Mouse (Mus musculus): ENCODE data around the gene Gm45785. TPM values are rescaled to one million over a fixed set of nuclear protein-coding genes. Genes with fewer than 3 reads are reported as not detected.
A peak's percentile ranks its signal among the peaks of the same experiment; 100 is the strongest.

The Gm45785 gene
- total and polyA plus RNA-seq, 3 experiments, result not detected

DNA sequence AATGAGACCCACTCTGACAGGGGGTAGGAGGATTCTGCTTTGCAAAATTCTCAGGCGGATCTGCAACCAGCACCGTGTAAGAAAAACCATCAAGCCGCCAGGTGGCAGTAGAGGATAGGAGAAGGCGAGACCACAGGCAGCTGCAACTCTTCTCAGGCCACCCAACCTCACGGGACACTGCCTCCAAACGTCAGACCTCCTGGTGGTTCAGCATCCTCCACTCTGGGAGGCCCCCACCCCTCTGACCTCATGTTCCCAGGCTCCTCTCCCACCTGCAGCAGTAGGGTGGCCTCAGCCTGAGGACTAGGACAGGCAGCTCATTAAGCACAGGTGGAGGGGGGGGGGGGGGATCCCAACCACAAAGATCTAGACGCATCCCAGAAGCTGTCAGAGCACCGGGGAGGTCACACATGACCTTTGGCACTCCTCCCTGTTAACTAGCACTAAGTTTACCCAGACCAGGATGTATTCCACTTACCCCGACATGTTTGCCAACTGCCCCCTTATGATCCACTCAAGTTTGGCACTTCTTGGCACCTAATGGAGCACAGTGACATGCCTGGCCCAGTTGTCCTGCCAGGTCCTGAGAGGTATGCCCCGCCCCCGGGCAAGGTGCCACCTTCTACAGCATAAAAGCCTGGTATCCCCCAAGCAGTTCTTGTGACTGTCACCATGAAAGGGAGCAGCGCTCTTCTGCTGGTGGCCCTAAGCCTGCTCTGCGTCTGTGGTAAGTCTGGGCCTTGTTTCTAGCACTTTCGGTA lies 11.0 kb downstream of the Gm45785 start, which contains the start of gene Scgb1c1:
Scgb1c1 (plus strand) TSS at position 643 of the 761 bp plus-strand sequence.
- Histone ChIP-seq H3K4me3 (no peak within 1 kb of the TSS), H3K27ac (no peak within 1 kb of the TSS), H3K36me3 (ENCODE audit: control insufficient read depth, insufficient read depth, low read length) (no peaks in the 10 kb centered on the region), H3K9ac (ENCODE audit: low read depth, low read length) (no peak within 1 kb of the TSS), H3K79me2 (replicated peaks; ENCODE audit: control insufficient read depth, insufficient read depth, low read length) (no peaks in the 10 kb centered on the region), H3K4me1 (ENCODE audit: control insufficient read depth, insufficient read depth, low read length) (no peaks in the 10 kb centered on the region), H3K27me3 (ENCODE audit: control insufficient read depth, insufficient read depth, low read length) (no peaks in the 10 kb centered on the region; the same call in 1 of the 2 replicates)
- TF ChIP-seq POLR2A (IDR thresholded peaks at IDR 0.05; ENCODE audit: insufficient read depth, low read depth, low read length) (no peak; the same call in 1 of the 2 replicates), EP300 (IDR thresholded peaks at IDR 0.05; ENCODE audit: insufficient read depth, low read depth, low read length) (peak; percentile 97), CTCF (IDR thresholded peaks at IDR 0.05) (peak; percentile 89)
- intact Hi-C loops (cut with DNase I), result loop anchor here (1.0 to 5.0 kb wide), 4 partner anchors 37 to 332 kb away; partner anchors contain the start of genes Psmd13 and Sirt3
- 21% methylated on average over 14 of the region's 14 CpGs for WGBS
- DNase-seq, result peak; percentile 85 to 91

GRCm38 (mm10) chr7:140843806-140844205 lies 12.3 kb downstream of the Gm45785 start:
- Histone ChIP-seq H3K36me3 (ENCODE audit: control insufficient read depth, insufficient read depth, low read length) (no peaks in the 10 kb centered on the region), H3K27me3 (ENCODE audit: control insufficient read depth, insufficient read depth, low read length) (no peaks in the 10 kb centered on the region; the same call in 1 of the 2 replicates), H3K4me3 (no peak overlapping the region), H3K79me2 (replicated peaks; ENCODE audit: control insufficient read depth, insufficient read depth, low read length) (no peaks in the 10 kb centered on the region), H3K27ac (no peak overlapping the region), H3K4me1 (ENCODE audit: control insufficient read depth, insufficient read depth, low read length) (no peaks in the 10 kb centered on the region), H3K9ac (ENCODE audit: low read depth, low read length) (no peak overlapping the region)
- WGBS, result 71% methylated on average over 7 of the region's 7 CpGs
- DNase-seq, result no peak
- intact Hi-C loops (cut with DNase I), result loop anchor here (1.0 kb wide), 1 partner anchor 59 kb away; no protein-coding TSS in a partner anchor
- TF ChIP-seq CTCF (IDR thresholded peaks at IDR 0.05) (no peak), POLR2A (IDR thresholded peaks at IDR 0.05; ENCODE audit: insufficient read depth, low read depth, low read length) (no peak), EP300 (IDR thresholded peaks at IDR 0.05; ENCODE audit: insufficient read depth, low read depth, low read length) (no peak)

GRCm38 (mm10) chr7:140840750-140841735 lies 15.1 kb downstream of the Gm45785 start:
- Histone ChIP-seq H3K4me3 (no peak overlapping the region), H3K36me3 (ENCODE audit: control insufficient read depth, insufficient read depth, low read length) (no peaks in the 10 kb centered on the region), H3K4me1 (ENCODE audit: control insufficient read depth, insufficient read depth, low read length) (no peaks in the 10 kb centered on the region), H3K27me3 (ENCODE audit: control insufficient read depth, insufficient read depth, low read length) (no peaks in the 10 kb centered on the region; the same call in 1 of the 2 replicates), H3K27ac (no peak overlapping the region), H3K79me2 (replicated peaks; ENCODE audit: control insufficient read depth, insufficient read depth, low read length) (no peaks in the 10 kb centered on the region), H3K9ac (ENCODE audit: low read depth, low read length) (no peak overlapping the region)
- no peak for TF ChIP-seq EP300 (IDR thresholded peaks at IDR 0.05; ENCODE audit: insufficient read depth, low read depth, low read length)
- no peak for TF ChIP-seq CTCF (IDR thresholded peaks at IDR 0.05)
- TF ChIP-seq POLR2A (IDR thresholded peaks at IDR 0.05; ENCODE audit: insufficient read depth, low read depth, low read length), result no peak
- no peak for DNase-seq
- intact Hi-C loops (cut with DNase I), result no loop called here
- 34% methylated on average over 18 of the region's 19 CpGs for WGBS

GRCm38 (mm10) chr7:140839556-140839955 lies 16.6 kb downstream of the Gm45785 start:
- Histone ChIP-seq H3K9ac (ENCODE audit: low read depth, low read length) (no peak overlapping the region), H3K4me1 (ENCODE audit: control insufficient read depth, insufficient read depth, low read length) (no peaks in the 10 kb centered on the region), H3K36me3 (ENCODE audit: control insufficient read depth, insufficient read depth, low read length) (no peaks in the 10 kb centered on the region), H3K27ac (no peak overlapping the region), H3K27me3 (ENCODE audit: control insufficient read depth, insufficient read depth, low read length) (no peaks in the 10 kb centered on the region; the same call in 1 of the 2 replicates), H3K79me2 (replicated peaks; ENCODE audit: control insufficient read depth, insufficient read depth, low read length) (no peaks in the 10 kb centered on the region), H3K4me3 (no peak overlapping the region)
- intact Hi-C loops (cut with DNase I), result no loop called here
- TF ChIP-seq CTCF (IDR thresholded peaks at IDR 0.05) (no peak), POLR2A (IDR thresholded peaks at IDR 0.05; ENCODE audit: insufficient read depth, low read depth, low read length) (no peak), EP300 (IDR thresholded peaks at IDR 0.05; ENCODE audit: insufficient read depth, low read depth, low read length) (no peak)
- DNase-seq, result no peak
- 65% methylated on average over 5 of the region's 5 CpGs for WGBS

DNA sequence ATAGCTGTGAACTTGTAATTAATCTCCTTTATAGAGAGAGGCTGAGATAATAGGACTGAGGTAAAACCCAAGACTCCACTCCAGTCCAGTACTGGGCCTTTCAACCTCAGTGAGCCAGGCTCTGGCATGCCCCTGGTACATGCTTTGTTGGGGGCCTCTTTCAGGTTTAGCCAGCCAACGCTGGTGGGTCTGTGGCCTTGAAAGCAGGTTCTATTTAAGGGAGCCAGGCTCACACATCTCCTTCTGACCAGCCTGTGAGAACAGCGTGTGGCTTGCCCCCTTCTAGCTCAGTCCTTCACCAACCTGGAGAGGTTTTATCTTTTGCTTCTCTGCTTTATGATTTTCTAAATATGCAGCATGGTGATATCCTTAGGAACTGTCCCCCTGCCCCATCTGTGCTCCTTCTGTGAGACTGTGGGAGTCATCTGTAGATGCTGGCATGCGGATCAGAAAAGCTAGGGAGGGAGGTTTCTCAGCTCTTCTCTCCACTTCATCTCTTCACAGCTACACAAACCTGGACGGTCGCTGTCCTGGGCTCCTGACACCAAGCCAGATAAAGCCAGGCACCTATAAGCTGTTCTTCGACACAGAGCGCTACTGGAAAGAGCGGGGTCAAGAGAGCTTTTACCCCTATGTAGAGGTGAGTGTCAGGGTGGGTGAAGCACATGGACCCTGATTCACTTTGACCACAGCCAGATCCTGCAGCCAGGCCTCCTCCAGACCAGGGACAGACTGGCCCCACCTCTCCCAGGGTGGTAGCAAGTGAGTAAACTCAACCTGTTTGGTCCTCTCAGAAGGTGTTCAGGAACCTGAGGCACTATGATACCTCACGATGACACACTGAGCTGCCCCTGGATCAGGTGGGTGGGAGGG lies 19.7 kb downstream of the Gm45785 start:
- Histone ChIP-seq H3K27ac (no peak overlapping the region), H3K9ac (ENCODE audit: low read depth, low read length) (no peak overlapping the region), H3K36me3 (ENCODE audit: control insufficient read depth, insufficient read depth, low read length) (no peaks in the 10 kb centered on the region), H3K27me3 (ENCODE audit: control insufficient read depth, insufficient read depth, low read length) (no peaks in the 10 kb centered on the region; the same call in 1 of the 2 replicates), H3K4me1 (ENCODE audit: control insufficient read depth, insufficient read depth, low read length) (no peaks in the 10 kb centered on the region), H3K4me3 (no peak overlapping the region), H3K79me2 (replicated peaks; ENCODE audit: control insufficient read depth, insufficient read depth, low read length) (no peaks in the 10 kb centered on the region)
- intact Hi-C loops (cut with DNase I), result no loop called here
- 74% methylated on average over 9 of the region's 9 CpGs for WGBS
- no peak for DNase-seq
- TF ChIP-seq EP300 (IDR thresholded peaks at IDR 0.05; ENCODE audit: insufficient read depth, low read depth, low read length) (no peak), CTCF (IDR thresholded peaks at IDR 0.05) (no peak), POLR2A (IDR thresholded peaks at IDR 0.05; ENCODE audit: insufficient read depth, low read depth, low read length) (no peak)
